Mouse (Mus musculus) G1E (cell line): Measurements from ENCODE around the gene Tor1b. TPM values are rescaled to one million over a fixed set of nuclear protein-coding genes. Genes with fewer than 3 reads are reported as not detected.

Experiments used
- ATAC-seq: 2 replicates; pipeline ENCODE4 v1.8.0; 2016; ENCODE audit warnings: mild to moderate bottlenecking; ENCODE audit not compliant: insufficient number of reproducible peaks, poor library complexity, low FRiP score, severe bottlenecking; ENCODE audit errors: extremely low read depth
- DNase-seq: peaks from one replicate; pipeline ENCODE4 v3.0.0; 2012; ENCODE audit warnings: low spot score
- H3K27me3 ChIP-seq: 2 replicates; pipeline ENCODE4 v1.6.1; 2012; ENCODE audit warnings: mild to moderate bottlenecking, low read length, inconsistent platforms; ENCODE audit not compliant: insufficient read depth
- H3K36me3 ChIP-seq: replicated peaks from 2 replicates; pipeline ENCODE3; 2012; ENCODE audit warnings: mild to moderate bottlenecking, inconsistent platforms
- H3K4me1 ChIP-seq: 2 replicates; pipeline ENCODE4 v1.6.1; 2012; ENCODE audit warnings: low read depth, low read length, inconsistent platforms, mixed read lengths; ENCODE audit not compliant: insufficient read depth
- H3K4me3 ChIP-seq: 2 replicates; pipeline ENCODE4 v1.5.1; 2012; ENCODE audit warnings: low read depth, mild to moderate bottlenecking, inconsistent platforms, low read length, moderate library complexity, mixed read lengths
- H3K9me3 ChIP-seq: replicated peaks from 2 replicates; pipeline ENCODE4 v1.6.1; 2012; ENCODE audit warnings: inconsistent platforms
- CTCF ChIP-seq: IDR thresholded peaks from 2 replicates; pipeline ENCODE4 v1.5.1; 2012; ENCODE audit warnings: low read depth, low read length, inconsistent platforms, mixed read lengths
- GATA1 ChIP-seq: IDR thresholded peaks from 2 replicates; pipeline ENCODE4 v1.6.1; 2012; ENCODE audit warnings: borderline replicate concordance, low read length, inconsistent platforms, mixed read lengths
- GATA2 ChIP-seq: IDR thresholded peaks from 2 replicates; pipeline ENCODE4 v1.6.1; 2012; ENCODE audit warnings: low read depth, low read length, inconsistent platforms, borderline replicate concordance
- POLR2AphosphoS5 ChIP-seq: IDR thresholded peaks from 2 replicates; pipeline ENCODE4 v1.6.1; 2012; ENCODE audit warnings: low read depth, low read length, inconsistent platforms; ENCODE audit not compliant: insufficient replicate concordance
- TAL1 ChIP-seq: conservative IDR thresholded peaks from 2 replicates; pipeline ENCODE4 v1.6.1; 2012; ENCODE audit warnings: low read depth, low read length, inconsistent platforms, mixed read lengths
- polyA plus RNA-seq: library from polyadenylated mRNA; stranded (reverse); fragments of >175 nt; gene quantifications from 2 replicates; pipeline ENCODE4 v1.2.3, GENCODE M21; 2012
- total RNA-seq, 2 experiments: library from RNA; stranded (forward) in 1 of 2; stranded (reverse) in 1 of 2; fragments of 200-1000 nt in 1 of 2; fragments of >200 nt in 1 of 2; fragmentation: Nextera tagmentation in 1 of 2; gene quantifications; 2 replicates each; pipeline ENCODE4 v1.2.3; 2014 to 2017

The Tor1b gene
- total and polyA plus RNA-seq, 3 experiments, result 12.5 to 34.0 (median 25.6) TPM

DNA sequence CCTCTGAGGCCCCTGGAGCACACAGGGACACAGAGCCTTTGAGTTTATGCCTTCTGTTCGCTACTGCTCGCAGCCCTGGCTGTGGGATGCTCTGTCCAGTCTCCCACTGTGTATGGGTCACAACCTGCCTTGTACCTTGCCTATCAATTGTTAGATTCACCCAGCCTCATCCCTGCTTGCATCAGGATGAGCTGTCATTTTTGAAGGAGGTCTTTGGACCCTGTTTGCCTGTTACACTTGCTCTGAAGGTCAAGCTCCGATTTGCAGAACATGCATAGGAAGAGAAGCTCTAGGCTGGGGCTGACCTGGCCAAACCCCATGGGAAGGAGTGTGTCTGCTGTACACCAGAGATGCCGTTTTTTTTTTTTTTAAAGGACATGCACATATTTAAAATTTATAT lies 4.8 kb downstream of the Tor1b start:
- no peak for DNase-seq
- H3K36me3 ChIP-seq, result peaks cover 89% of the 10 kb centered on the region
- H3K9me3 ChIP-seq, result no peaks in the 10 kb centered on the region
- no peaks in the 10 kb centered on the region for H3K27me3 ChIP-seq
- ATAC-seq, result no peak
- no peak overlapping the region for H3K4me3 ChIP-seq
- no peak for TF ChIP-seq GATA1
- no peak for TF ChIP-seq GATA2
- TF ChIP-seq CTCF, result no peak
- TF ChIP-seq POLR2AphosphoS5, result no peak
- no peak for TF ChIP-seq TAL1
- peaks cover 67% of the 10 kb centered on the region for H3K4me1 ChIP-seq

- H3K36me3 ChIP-seq, result peaks cover 100% of the 10 kb centered on the region
- no peak overlapping the region for H3K4me3 ChIP-seq
- TF ChIP-seq GATA1 (no peak), TAL1 (no peak), CTCF (no peak), POLR2AphosphoS5 (no peak)
- ATAC-seq (no peak), DNase-seq (no peak)
- no peaks in the 10 kb centered on the region for H3K9me3 ChIP-seq
- H3K4me1 ChIP-seq, result peaks cover 69% of the 10 kb centered on the region
- H3K27me3 ChIP-seq, result no peaks in the 10 kb centered on the region
Measured at GRCm38 (mm10) chr2:30958726-30959125, 6.0 kb downstream of the Tor1b start.

DNA sequence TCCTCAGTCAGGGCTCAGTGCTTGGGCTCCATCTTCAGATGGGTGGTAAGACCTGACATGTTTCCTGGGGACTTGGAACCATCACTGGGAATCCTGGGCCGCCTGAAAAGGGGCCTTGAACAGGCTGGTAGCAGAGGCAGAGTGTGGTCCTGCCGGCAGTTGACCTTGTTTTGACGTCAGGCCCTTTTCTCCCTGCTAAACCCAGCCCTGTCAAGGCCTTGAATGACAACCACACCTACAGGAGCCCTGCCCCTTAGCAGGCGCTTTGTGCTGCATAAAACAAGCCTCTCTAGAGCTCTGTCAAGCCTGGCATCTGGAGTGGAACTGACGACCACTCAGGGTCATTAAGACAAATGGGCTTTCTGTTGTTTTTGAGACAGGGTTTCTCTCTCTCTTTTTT lies 7.1 kb downstream of the Tor1b start:
- H3K4me1 ChIP-seq, result peaks cover 67% of the 10 kb centered on the region
- TF ChIP-seq TAL1 (no peak), POLR2AphosphoS5 (no peak), CTCF (no peak), GATA1 (no peak), GATA2 (no peak)
- no peak overlapping the region for H3K4me3 ChIP-seq
- H3K27me3 ChIP-seq, result no peaks in the 10 kb centered on the region
- no peak for DNase-seq
- H3K36me3 ChIP-seq, result peaks cover 100% of the 10 kb centered on the region
- ATAC-seq, result no peak
- no peaks in the 10 kb centered on the region for H3K9me3 ChIP-seq

GRCm38 (mm10) chr2:30962570-30963254 lies 10.0 kb downstream of the Tor1b start:
- H3K36me3 ChIP-seq, result peaks cover 93% of the 10 kb centered on the region
- H3K27me3 ChIP-seq, result no peaks in the 10 kb centered on the region
- TF ChIP-seq GATA1, result no peak
- TF ChIP-seq GATA2, result no peak
- no peak; the same call in 1 of the 2 replicates for TF ChIP-seq POLR2AphosphoS5
- TF ChIP-seq TAL1, result no peak

GRCm38 (mm10) chr2:30965627-30966026 lies 12.9 kb downstream of the Tor1b start:
- Histone ChIP-seq H3K4me3 (no peak overlapping the region; the same call in 1 of the 2 replicates), H3K27me3 (no peaks in the 10 kb centered on the region), H3K4me1 (peaks cover 50% of the 10 kb centered on the region), H3K9me3 (no peaks in the 10 kb centered on the region), H3K36me3 (peaks cover 69% of the 10 kb centered on the region)
- TF ChIP-seq GATA2 (no peak), POLR2AphosphoS5 (no peak), GATA1 (no peak), TAL1 (no peak), CTCF (no peak)
- no peak for ATAC-seq
- DNase-seq, result no peak

More at GRCm38 (mm10) chr2:30962570-30963254, 10.0 kb downstream of the Tor1b start:
- no peak for ATAC-seq
- Histone ChIP-seq H3K9me3 (no peaks in the 10 kb centered on the region), H3K4me3 (no peak overlapping the region), H3K4me1 (peaks cover 65% of the 10 kb centered on the region)
- no peak for DNase-seq

- peaks cover 65% of the 10 kb centered on the region for H3K36me3 ChIP-seq
- peaks cover 43% of the 10 kb centered on the region for H3K4me1 ChIP-seq
- no peaks in the 10 kb centered on the region for H3K27me3 ChIP-seq
- TF ChIP-seq TAL1 (no peak), CTCF (no peak), POLR2AphosphoS5 (no peak), GATA2 (no peak), GATA1 (no peak)
- DNase-seq (peak; percentile 26), ATAC-seq (no peak)
- peak overlapping the region; percentile 99 for H3K4me3 ChIP-seq
- H3K9me3 ChIP-seq, result no peaks in the 10 kb centered on the region
Measured at GRCm38 (mm10) chr2:30966826-30967225, 14.1 kb downstream of the Tor1b start.
